Mouse (Mus musculus) small intestine, adult 2 months (tissue): Measurements from ENCODE around the gene Pign.

Experiments
- CTCF ChIP-seq: fragments of 200-500 bp; IDR thresholded peaks from 2 replicates; pipeline ENCODE4 v1.5.1; 2012; ENCODE audit warnings: low read depth, mild to moderate bottlenecking, control low read depth, inconsistent platforms, low read length, moderate library complexity, mixed read lengths; ENCODE audit not compliant: insufficient replicate concordance, insufficient read length; ENCODE audit errors: extremely low read depth
- POLR2A ChIP-seq: fragments of 200-500 bp; IDR thresholded peaks from 2 replicates; pipeline ENCODE4 v1.6.1; 2012; ENCODE audit warnings: low read depth, mild to moderate bottlenecking, control low read depth, inconsistent platforms, low read length, moderate library complexity

DNA sequence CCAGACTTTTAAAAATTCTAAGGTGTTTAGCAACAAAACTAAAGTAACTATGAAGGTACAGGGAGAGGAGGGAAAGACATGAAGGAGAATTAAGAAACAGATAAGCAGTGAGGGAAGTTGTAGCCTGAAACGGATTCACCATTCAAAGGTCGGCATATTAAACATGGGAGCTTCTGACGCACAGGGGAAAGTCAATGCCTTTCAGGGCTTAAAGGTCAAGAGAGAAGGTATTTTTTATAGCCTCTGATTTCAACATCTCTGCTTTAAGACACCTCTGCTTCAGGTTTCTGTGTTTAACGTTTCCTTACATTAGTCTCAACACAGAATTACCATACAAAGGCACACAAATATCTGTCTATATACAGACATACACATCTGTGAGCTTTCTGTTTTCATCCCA, 113.8 kb downstream of the Pign start:
- TF ChIP-seq POLR2A, result no peak
- no peak for TF ChIP-seq CTCF
